Mouse (Mus musculus) T-helper 17 cell (primary cell): ENCODE results near the gene Mybph.

Source experiments
- in situ Hi-C, 2 experiments: fragments of 300-600 bp; cut with MboI, MseI; formaldehyde crosslinking; loops; 1 replicate in 1 of 2; 2 replicates in 1 of 2; pipeline ENCODE4 v1.15.1; 2025; ENCODE audit warnings: high pct_unique_total_duplicates in 2 of 2

Mybph gene

GRCm38 (mm10) chr1:134232326-134232725 lies 39.1 kb downstream of the Mybph start:
- in situ Hi-C loops, result no loop called here

- in situ Hi-C loops, result no loop called here
Measured at GRCm38 (mm10) chr1:134232778-134233531, 39.7 kb downstream of the Mybph start.

GRCm38 (mm10) chr1:134233681-134234454 lies 40.6 kb downstream of the Mybph start:
- in situ Hi-C loops, result no loop called here

GRCm38 (mm10) chr1:134234455-134235390 lies 41.5 kb downstream of the Mybph start:
- in situ Hi-C loops, result no loop called here

GRCm38 (mm10) chr1:134235391-134235921 lies 42.2 kb downstream of the Mybph start, which contains the start of gene Adora1:
Gene Adora1 (minus strand): TSS chr1:134235431.
- in situ Hi-C loops, result no loop called here

- in situ Hi-C loops, result no loop called here
Measured at GRCm38 (mm10) chr1:134236142-134236541, 42.9 kb downstream of the Mybph start.

GRCm38 (mm10) chr1:134237438-134237837 lies 44.2 kb downstream of the Mybph start:
- in situ Hi-C loops, result no loop called here

- in situ Hi-C loops, result no loop called here
Measured at GRCm38 (mm10) chr1:134240701-134241100, 47.5 kb downstream of the Mybph start.

GRCm38 (mm10) chr1:134241298-134241697 lies 48.0 kb downstream of the Mybph start:
- in situ Hi-C loops, result no loop called here

- in situ Hi-C loops, result no loop called here
Measured at GRCm38 (mm10) chr1:134242286-134242685, 49.0 kb downstream of the Mybph start.

GRCm38 (mm10) chr1:134243505-134243904 lies 50.3 kb downstream of the Mybph start:
- in situ Hi-C loops, result no loop called here

- in situ Hi-C loops, result no loop called here
Measured at GRCm38 (mm10) chr1:134243948-134244914, 51.0 kb downstream of the Mybph start.

GRCm38 (mm10) chr1:134245004-134245717 lies 51.9 kb downstream of the Mybph start:
- in situ Hi-C loops, result loop anchor here (5.0 kb wide), 1 partner anchor 93 kb away; no protein-coding TSS in a partner anchor

GRCm38 (mm10) chr1:134246590-134246989 lies 53.3 kb downstream of the Mybph start:
- in situ Hi-C loops, result loop anchor here (5.0 kb wide), 1 partner anchor 94 kb away; no protein-coding TSS in a partner anchor

- in situ Hi-C loops, result loop anchor here (5.0 kb wide), 1 partner anchor 97 kb away; no protein-coding TSS in a partner anchor
Measured at GRCm38 (mm10) chr1:134249681-134250080, 56.4 kb downstream of the Mybph start.
